Mouse (Mus musculus) stomach, embryonic 15.5 days (tissue): ENCODE results near the gene Prdm8. TPM values are rescaled to one million over a fixed set of nuclear protein-coding genes. Genes with fewer than 3 reads are reported as not detected.

Source experiments
- ATAC-seq: fragments of 200-750 bp; cut with Nextera tagmentation; 2 replicates; pipeline ENCODE4 v1.8.0; 2017; ENCODE audit warnings: low read depth, moderate number of reproducible peaks, moderate TSS enrichment; ENCODE audit not compliant: insufficient read depth, low FRiP score
- H3K27ac ChIP-seq: fragments of 300-500 bp; sonication (generic); 2 replicates; pipeline ENCODE4 v1.5.1; 2015; ENCODE audit warnings: mild to moderate bottlenecking, inconsistent platforms
- H3K27me3 ChIP-seq: fragments of 300-500 bp; sonication (generic); replicated peaks from 2 replicates; pipeline ENCODE4 v1.6.1; 2015; ENCODE audit warnings: inconsistent platforms
- H3K36me3 ChIP-seq: fragments of 300-500 bp; sonication (generic); 2 replicates; pipeline ENCODE4 v1.6.1; 2015; ENCODE audit warnings: inconsistent platforms
- H3K4me1 ChIP-seq: fragments of 300-500 bp; sonication (generic); 2 replicates; pipeline ENCODE4 v1.6.1; 2015; ENCODE audit warnings: inconsistent platforms
- H3K4me2 ChIP-seq: fragments of 300-500 bp; sonication (generic); 2 replicates; pipeline ENCODE4 v1.6.1; 2015; ENCODE audit warnings: mild to moderate bottlenecking, inconsistent platforms
- H3K4me3 ChIP-seq: fragments of 300-500 bp; sonication (generic); replicated peaks from 2 replicates; pipeline ENCODE4 v1.5.1; 2015; ENCODE audit warnings: inconsistent platforms
- H3K9ac ChIP-seq: fragments of 300-500 bp; sonication (generic); 2 replicates; pipeline ENCODE4 v1.6.1; 2015; ENCODE audit warnings: inconsistent platforms
- H3K9me3 ChIP-seq: fragments of 300-500 bp; sonication (generic); 2 replicates; pipeline ENCODE4 v1.6.1; 2016; ENCODE audit warnings: inconsistent platforms
- WGBS: fragments of 180-500 bp; shearing (Covaris S2); methylation state at CpG from one replicate; pipeline ENCODE4 v1.1.7; 2015; 5-methylcytosine and 5-hydroxymethylcytosine counted together
- polyA plus RNA-seq: library from polyadenylated mRNA; unstranded; fragments of >200 nt; fragmentation: Nextera tagmentation; extraction: Ambion mirVana; gene quantifications from 2 replicates; pipeline ENCODE4 v1.2.1, GENCODE M21; 2015

Gene Prdm8
- polyA plus RNA-seq, 1 experiment from 2014 or later: 0.10 TPM

DNA sequence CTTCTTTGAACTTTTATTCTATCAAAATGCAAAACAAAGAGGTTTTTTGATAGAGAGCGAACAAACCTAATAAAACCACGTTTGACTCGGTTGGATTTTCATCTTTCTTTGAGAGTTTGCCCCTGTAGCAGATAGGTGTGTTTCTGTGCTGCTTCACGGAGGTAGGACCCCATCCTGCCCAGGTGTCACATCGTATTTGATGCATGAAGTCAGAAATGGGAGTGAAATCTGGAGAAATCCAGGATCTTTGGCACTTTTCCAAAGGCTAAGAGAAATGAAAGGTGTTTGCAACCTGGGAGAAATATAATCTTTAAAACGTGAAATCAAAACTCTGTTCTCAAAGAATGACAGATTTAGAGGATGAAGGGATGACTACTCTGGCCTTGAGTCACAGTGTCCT is 71.5 kb downstream of the Prdm8 start:
- Histone ChIP-seq H3K4me3 (no peak overlapping the region), H3K4me1 (no peaks in the 10 kb centered on the region), H3K4me2 (no peak overlapping the region), H3K9ac (no peak overlapping the region), H3K9me3 (no peaks in the 10 kb centered on the region), H3K27ac (no peak overlapping the region), H3K27me3 (no peaks in the 10 kb centered on the region), H3K36me3 (no peaks in the 10 kb centered on the region)
- no peak for ATAC-seq
- 75% methylated on average over 6 of the region's 6 CpGs for WGBS

Other genes with a start within 250 kb of the Prdm8 start
- gene Antxr2, start 136.2 kb upstream of the Prdm8 start, polyA plus RNA-seq: 19.7 and 20.3 TPM in 2 replicates
- gene Fgf5, start 87.0 kb downstream of the Prdm8 start, polyA plus RNA-seq: 1.2 and 1.6 TPM in 2 replicates
- gene Cfap299, start 162.1 kb downstream of the Prdm8 start, polyA plus RNA-seq: 0.49 and 0.64 TPM in 2 replicates